Mouse (Mus musculus) limb, embryonic 12.5 days (tissue): ENCODE measurements around the gene Cryl1. TPM values are rescaled to one million over a fixed set of nuclear protein-coding genes. Genes with fewer than 3 reads are reported as not detected.

Experiments
- ATAC-seq: fragments of 200-750 bp; cut with Nextera tagmentation; 2 replicates; pipeline ENCODE4 v1.8.0; 2017; ENCODE audit warnings: low read depth, moderate TSS enrichment; ENCODE audit not compliant: insufficient number of reproducible peaks, insufficient read depth, low FRiP score, low TSS enrichment
- H3K27ac ChIP-seq: fragments of 300-500 bp; sonication (generic); 2 replicates; pipeline ENCODE4 v1.5.1; 2016; ENCODE audit warnings: mild to moderate bottlenecking, moderate library complexity
- H3K27me3 ChIP-seq: fragments of 300-500 bp; sonication (generic); 2 replicates; pipeline ENCODE4 v1.6.1; 2016; ENCODE audit warnings: mild to moderate bottlenecking, moderate library complexity
- H3K36me3 ChIP-seq: fragments of 300-500 bp; sonication (generic); 2 replicates; pipeline ENCODE4 v1.6.1; 2016; ENCODE audit warnings: mild to moderate bottlenecking, moderate library complexity
- H3K4me1 ChIP-seq: fragments of 300-500 bp; sonication (generic); replicated peaks from 2 replicates; pipeline ENCODE4 v1.6.1; 2016
- H3K4me2 ChIP-seq: fragments of 300-500 bp; sonication (generic); 2 replicates; pipeline ENCODE4 v1.6.1; 2016; ENCODE audit warnings: mild to moderate bottlenecking, moderate library complexity
- H3K4me3 ChIP-seq: fragments of 300-500 bp; sonication (generic); replicated peaks from 2 replicates; pipeline ENCODE4 v1.5.1; 2016; ENCODE audit warnings: mild to moderate bottlenecking
- H3K9ac ChIP-seq: fragments of 300-500 bp; sonication (generic); replicated peaks from 2 replicates; pipeline ENCODE4 v1.6.1; 2016; ENCODE audit warnings: mild to moderate bottlenecking, moderate library complexity
- H3K9me3 ChIP-seq: fragments of 300-500 bp; sonication (generic); 2 replicates; pipeline ENCODE4 v1.6.1; 2016; ENCODE audit warnings: mild to moderate bottlenecking, moderate library complexity
- WGBS: fragments of 180-500 bp; shearing (Covaris S2); methylation state at CpG from one replicate; pipeline ENCODE4 v1.1.7; 2016; 5-methylcytosine and 5-hydroxymethylcytosine counted together
- polyA plus RNA-seq: library from polyadenylated mRNA; unstranded; fragments of >200 nt; fragmentation: Nextera tagmentation; extraction: Ambion mirVana; gene quantifications from 2 replicates; pipeline ENCODE4 v1.2.1, GENCODE M21; 2016

Cryl1 gene
- polyA plus RNA-seq, 1 experiment from 2014 or later = 16.7 TPM

DNA sequence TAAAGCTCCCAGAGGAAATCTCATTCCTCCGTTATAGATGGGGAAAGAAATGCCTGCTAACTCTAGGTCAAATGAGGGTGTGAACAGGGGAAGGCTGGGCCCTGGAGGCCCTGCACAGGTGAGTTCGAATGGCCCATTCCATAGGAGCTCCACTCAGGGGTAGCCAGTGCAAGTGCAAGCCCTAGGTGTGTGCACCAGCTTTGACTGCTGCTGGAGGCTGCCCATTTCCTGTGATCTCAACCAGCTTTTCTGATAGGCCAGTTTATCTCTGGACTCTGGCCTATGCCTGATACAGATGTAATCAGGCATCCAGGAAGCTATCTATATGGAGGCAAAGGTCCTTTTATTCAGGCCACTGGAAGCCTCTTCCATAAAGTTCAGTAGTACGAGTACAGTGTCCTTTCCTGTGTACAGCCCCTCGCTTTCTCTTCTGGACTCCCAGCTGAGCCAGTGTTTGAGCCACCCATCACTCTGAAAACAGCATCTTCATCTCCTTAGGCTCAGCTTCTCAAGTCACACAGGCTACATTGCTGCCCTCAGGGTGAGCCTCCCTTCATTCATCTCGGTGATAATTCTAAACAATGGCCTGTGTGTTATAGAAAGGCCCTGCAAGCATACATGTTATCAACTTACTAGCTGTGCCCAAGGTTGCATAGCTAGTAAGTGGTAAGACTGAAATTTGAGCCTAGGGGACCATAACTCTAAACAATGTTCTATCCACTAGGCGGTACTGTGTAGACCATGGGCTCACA lies 167.9 kb downstream of the Cryl1 start:
- Histone ChIP-seq H3K4me1 (peaks cover 5% of the 10 kb centered on the region), H3K4me2 (no peak overlapping the region), H3K9me3 (0 out of 2 replicates have a peak, but pooled peaks cover 4% of the 10 kb centered on the region), H3K27me3 (no peaks in the 10 kb centered on the region), H3K9ac (no peak overlapping the region), H3K27ac (no peak overlapping the region), H3K36me3 (no peaks in the 10 kb centered on the region), H3K4me3 (no peak overlapping the region)
- ATAC-seq = no peak
- WGBS = 73% methylated on average over 6 of the region's 6 CpGs

Other genes with a start within 250 kb of the Cryl1 start
- gene Ift88, start 25.5 kb upstream of the Cryl1 start, polyA plus RNA-seq = 16.8 and 17.0 TPM in 2 replicates
- 3.5 and 4.8 TPM in 2 replicates for gene Il17d, start 126.2 kb upstream of the Cryl1 start, polyA plus RNA-seq
- gene Eef1akmt1, start 173.1 kb upstream of the Cryl1 start, polyA plus RNA-seq = 100 and 110 TPM in 2 replicates